Mouse (Mus musculus) forebrain, embryonic 14.5 days (tissue): ENCODE results near the gene Dnaaf5. TPM values are rescaled to one million over a fixed set of nuclear protein-coding genes. Genes with fewer than 3 reads are reported as not detected.

Source experiments
- ATAC-seq: fragments of 200-750 bp; cut with Nextera tagmentation; 2 replicates; pipeline ENCODE4 v1.8.0; 2017; ENCODE audit warnings: mild to moderate bottlenecking, moderate library complexity
- DNase-seq: peaks from one replicate; pipeline ENCODE4 v3.0.0-alpha.2; 2015; ENCODE audit warnings: low spot score
- H3K27ac ChIP-seq: fragments of 300-500 bp; sonication (generic); 2 replicates; pipeline ENCODE4 v1.5.1; 2014; ENCODE audit warnings: low read depth, mild to moderate bottlenecking, control low read depth, low read length, moderate library complexity
- H3K27me3 ChIP-seq: fragments of 300-500 bp; sonication (generic); replicated peaks from 2 replicates; pipeline ENCODE4 v1.6.1; 2014; ENCODE audit warnings: low read length, control low read depth, mixed read lengths; ENCODE audit not compliant: control insufficient read depth, insufficient read depth
- H3K36me3 ChIP-seq: fragments of 300-500 bp; sonication (generic); 2 replicates; pipeline ENCODE4 v1.6.1; 2014; ENCODE audit warnings: low read length, control low read depth; ENCODE audit not compliant: control insufficient read depth, insufficient read depth
- H3K4me1 ChIP-seq: fragments of 300-500 bp; sonication (generic); 2 replicates; pipeline ENCODE4 v1.6.1; 2014; ENCODE audit warnings: antibody characterized with exemption, low read length, control low read depth; ENCODE audit not compliant: control insufficient read depth, insufficient read depth
- H3K4me2 ChIP-seq: fragments of 300-500 bp; sonication (generic); 2 replicates; pipeline ENCODE4 v1.6.1; 2014; ENCODE audit warnings: mild to moderate bottlenecking, control low read depth, low read length
- H3K4me3 ChIP-seq: fragments of 300-500 bp; sonication (generic); 2 replicates; pipeline ENCODE4 v1.5.1; 2014; ENCODE audit warnings: low read depth, low read length, control low read depth
- H3K9ac ChIP-seq: fragments of 300-500 bp; sonication (generic); 2 replicates; pipeline ENCODE4 v1.6.1; 2014; ENCODE audit warnings: mild to moderate bottlenecking, low read length, control low read depth, moderate library complexity
- H3K9me3 ChIP-seq: fragments of 300-500 bp; sonication (generic); replicated peaks from 2 replicates; pipeline ENCODE4 v1.6.1; 2016; ENCODE audit warnings: low read length, control low read depth, mixed read lengths; ENCODE audit not compliant: control insufficient read depth
- WGBS: fragments of 180-500 bp; shearing (Covaris S2); extraction: QIAGEN DNeasy Blood & Tissue Kit; methylation state at CpG from one replicate; pipeline ENCODE4 v1.1.7; 2014; 5-methylcytosine and 5-hydroxymethylcytosine counted together
- polyA plus RNA-seq: library from polyadenylated mRNA; unstranded; fragments of >200 nt; fragmentation: Nextera tagmentation; extraction: Ambion mirVana; gene quantifications from 2 replicates; pipeline ENCODE4 v1.2.1, GENCODE M21; 2014

Gene Dnaaf5
- polyA plus RNA-seq, 1 experiment from 2014 or later, result 2.5 TPM

DNA sequence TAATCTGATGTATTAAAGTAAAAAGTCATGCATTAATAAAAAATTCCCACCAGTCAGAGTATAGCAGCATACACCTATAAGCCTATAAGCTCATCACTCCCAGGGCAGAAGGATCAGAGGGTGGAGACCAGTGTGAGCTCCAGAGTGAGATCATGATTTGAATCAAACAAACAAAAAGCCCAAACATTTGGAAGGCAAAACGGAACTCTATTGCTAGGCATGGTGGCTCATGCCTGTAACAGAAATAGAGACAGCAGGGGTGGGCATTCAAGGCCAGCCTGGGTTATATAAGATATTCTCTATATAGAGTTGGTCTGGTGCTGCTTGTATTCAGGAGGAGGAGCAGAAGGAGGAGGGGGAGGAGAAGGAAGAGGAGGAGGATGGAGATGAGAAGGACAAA lies 13.7 kb upstream of the Dnaaf5 start:
- H3K4me1 ChIP-seq, result peaks cover 7% of the 10 kb centered on the region; the same call in 1 of the 2 replicates
- H3K9ac ChIP-seq, result no peak overlapping the region
- H3K4me2 ChIP-seq, result no peak overlapping the region
- H3K27me3 ChIP-seq, result no peaks in the 10 kb centered on the region
- ATAC-seq (no peak), DNase-seq (no peak)
- H3K4me3 ChIP-seq, result no peak overlapping the region
- H3K9me3 ChIP-seq, result no peaks in the 10 kb centered on the region
- 59% methylated on average over 1 of the region's 1 CpGs for WGBS
- no peak overlapping the region for H3K27ac ChIP-seq
- H3K36me3 ChIP-seq, result no peaks in the 10 kb centered on the region

DNA sequence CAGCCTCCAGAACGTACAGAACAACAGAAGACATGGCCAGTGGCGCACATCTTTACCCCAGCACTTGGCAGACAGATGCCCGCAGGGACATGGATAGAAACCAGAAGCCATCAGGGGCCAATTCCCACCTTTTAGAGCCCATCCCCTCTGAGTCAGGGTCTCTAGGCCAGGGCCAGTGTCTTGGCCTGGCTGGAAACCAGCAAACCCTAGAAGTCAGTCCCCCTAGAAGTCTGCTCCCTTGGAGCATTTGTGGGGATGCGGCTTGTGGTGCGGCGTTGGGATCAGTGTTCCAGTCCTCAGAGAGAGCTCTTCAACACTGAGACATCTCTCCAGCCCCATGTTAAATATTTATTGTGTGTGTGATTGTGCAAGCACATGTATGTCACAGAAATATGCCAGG lies 12.8 kb upstream of the Dnaaf5 start:
- DNase-seq (no peak), ATAC-seq (no peak)
- 89% methylated on average over 6 of the region's 6 CpGs for WGBS
- no peak overlapping the region for H3K9ac ChIP-seq
- H3K27ac ChIP-seq, result no peak overlapping the region
- no peak overlapping the region for H3K4me2 ChIP-seq
- no peaks in the 10 kb centered on the region for H3K27me3 ChIP-seq
- no peaks in the 10 kb centered on the region for H3K9me3 ChIP-seq
- peaks cover 7% of the 10 kb centered on the region; the same call in 1 of the 2 replicates for H3K4me1 ChIP-seq
- H3K4me3 ChIP-seq, result no peak overlapping the region
- no peaks in the 10 kb centered on the region for H3K36me3 ChIP-seq

DNA sequence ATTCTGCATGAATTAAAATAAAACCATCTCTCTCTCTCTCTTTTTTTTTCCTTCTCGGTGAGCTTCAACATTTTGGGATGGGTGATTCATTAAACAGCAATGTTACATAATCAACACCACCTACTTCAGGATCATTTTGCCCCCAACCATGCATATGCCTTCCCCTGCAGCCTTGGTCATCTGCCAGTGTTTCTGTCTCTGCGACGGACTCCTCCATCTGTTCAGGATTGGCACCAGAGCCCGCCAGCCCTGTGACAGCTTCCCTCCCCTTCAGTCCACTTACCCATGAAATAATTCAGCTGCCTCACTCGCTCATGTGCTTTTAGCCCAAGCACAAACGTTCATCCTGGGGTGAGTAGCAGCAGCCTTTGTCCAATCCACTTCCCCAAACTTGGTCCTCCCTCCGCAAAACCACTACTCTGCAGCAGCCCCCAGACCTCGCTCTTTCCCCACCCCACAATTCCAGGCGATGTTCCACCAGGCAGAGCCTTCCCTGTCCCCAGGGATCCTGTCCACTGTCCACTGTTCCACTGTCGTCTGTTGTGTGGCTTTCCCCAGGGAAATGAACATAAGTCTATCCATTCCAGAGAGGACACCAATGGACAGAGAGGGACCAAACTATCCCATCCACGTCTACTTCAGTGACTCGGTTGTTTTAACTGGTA lies 11.6 kb upstream of the Dnaaf5 start:
- peak; percentile 89 for DNase-seq
- H3K4me2 ChIP-seq, result no peak overlapping the region
- ATAC-seq, result peak; percentile 83; the same call in 1 of the 2 replicates
- H3K9me3 ChIP-seq, result no peaks in the 10 kb centered on the region
- H3K27me3 ChIP-seq, result no peaks in the 10 kb centered on the region
- H3K4me3 ChIP-seq, result no peak overlapping the region
- H3K27ac ChIP-seq, result peak overlapping the region; percentile 65; the same call in 1 of the 2 replicates
- 57% methylated on average over 12 of the region's 12 CpGs for WGBS
- peaks cover 7% of the 10 kb centered on the region; the same call in 1 of the 2 replicates for H3K4me1 ChIP-seq
- H3K9ac ChIP-seq, result no peak overlapping the region
- H3K36me3 ChIP-seq, result no peaks in the 10 kb centered on the region

DNA sequence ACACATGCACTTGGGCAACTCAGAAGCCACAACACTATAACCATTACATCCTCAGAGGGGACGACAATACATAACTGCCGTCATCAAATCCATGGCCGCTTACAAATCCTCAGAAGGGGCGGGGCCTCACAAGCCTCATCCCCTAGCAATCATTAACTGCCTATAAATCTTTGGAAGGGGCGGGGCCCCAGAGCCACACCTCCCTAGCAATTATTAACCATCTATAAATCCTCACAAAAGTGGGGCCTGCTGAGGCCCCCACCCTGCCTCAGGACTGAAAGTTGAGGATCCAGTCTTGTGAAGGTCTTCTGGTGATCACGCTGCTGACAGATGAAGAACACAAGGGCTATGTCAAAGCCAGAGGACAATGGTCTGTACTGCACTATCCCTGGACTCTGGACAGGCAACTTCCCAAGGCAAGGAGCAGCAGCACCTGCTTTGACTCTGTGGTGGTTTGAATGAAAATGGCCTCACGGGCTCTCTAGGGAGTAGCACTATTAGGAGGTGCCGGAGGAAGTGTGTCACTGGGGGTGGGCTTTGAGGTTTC lies 11.0 kb upstream of the Dnaaf5 start:
- Histone ChIP-seq H3K27ac (no peak overlapping the region; the same call in 1 of the 2 replicates), H3K4me3 (no peak overlapping the region), H3K27me3 (no peaks in the 10 kb centered on the region), H3K9ac (no peak overlapping the region), H3K9me3 (no peaks in the 10 kb centered on the region), H3K4me1 (peaks cover 7% of the 10 kb centered on the region; the same call in 1 of the 2 replicates), H3K36me3 (no peaks in the 10 kb centered on the region), H3K4me2 (no peak overlapping the region)
- ATAC-seq (no peak), DNase-seq (no peak)
- 84% methylated on average over 8 of the region's 8 CpGs for WGBS

DNA sequence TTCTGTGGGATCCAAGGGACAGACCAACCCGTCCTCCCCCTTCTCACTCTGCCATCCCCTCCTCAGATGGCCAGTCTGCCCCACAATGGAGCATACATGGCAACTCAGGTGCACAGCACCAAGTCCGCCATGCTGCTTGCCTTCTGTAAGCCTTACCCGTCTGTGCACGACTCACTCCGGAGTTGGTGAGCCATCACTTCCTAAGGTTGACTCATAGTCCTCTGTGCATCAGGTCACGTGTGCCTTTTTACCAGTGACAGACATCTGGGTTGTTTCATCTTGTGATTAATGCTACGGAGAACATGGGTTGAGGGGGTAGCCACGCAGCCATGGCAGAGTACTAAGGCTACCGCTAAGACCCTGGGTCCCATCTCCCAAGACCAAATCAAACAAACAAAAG lies 9.4 kb upstream of the Dnaaf5 start:
- 84% methylated on average over 9 of the region's 9 CpGs for WGBS
- H3K27ac ChIP-seq, result no peak overlapping the region
- no peak overlapping the region for H3K4me3 ChIP-seq
- no peaks in the 10 kb centered on the region for H3K27me3 ChIP-seq
- DNase-seq (no peak), ATAC-seq (no peak)
- H3K4me1 ChIP-seq, result peaks cover 7% of the 10 kb centered on the region; the same call in 1 of the 2 replicates
- no peaks in the 10 kb centered on the region for H3K36me3 ChIP-seq
- no peaks in the 10 kb centered on the region for H3K9me3 ChIP-seq
- no peak overlapping the region for H3K4me2 ChIP-seq
- H3K9ac ChIP-seq, result no peak overlapping the region

DNA sequence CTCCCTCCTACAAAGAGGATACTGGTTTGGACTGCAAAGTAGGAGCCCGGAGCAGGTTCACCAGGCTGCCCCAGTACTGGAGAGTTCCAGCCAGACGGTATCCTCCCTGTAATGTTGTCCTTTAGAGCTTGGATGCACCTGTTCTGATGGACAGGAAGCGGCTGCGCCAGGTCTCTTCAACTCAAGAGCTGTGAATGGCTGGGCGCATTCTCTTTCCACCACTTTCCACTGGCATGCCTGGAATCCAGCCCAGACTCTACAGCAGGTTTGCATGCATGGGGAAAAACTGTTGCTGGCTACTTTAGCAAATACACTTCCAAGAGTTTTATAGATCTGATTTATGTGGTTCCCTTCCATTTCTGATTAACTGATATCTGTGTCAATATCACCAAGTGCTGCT lies 8.7 kb upstream of the Dnaaf5 start:
- ATAC-seq, result no peak
- no peak overlapping the region for H3K9ac ChIP-seq
- H3K36me3 ChIP-seq, result no peaks in the 10 kb centered on the region
- no peak overlapping the region for H3K4me3 ChIP-seq
- 77% methylated on average over 5 of the region's 5 CpGs for WGBS
- H3K27me3 ChIP-seq, result no peaks in the 10 kb centered on the region
- H3K9me3 ChIP-seq, result no peaks in the 10 kb centered on the region
- peak; percentile 59 for DNase-seq
- H3K4me1 ChIP-seq, result peaks cover 7% of the 10 kb centered on the region; the same call in 1 of the 2 replicates
- no peak overlapping the region for H3K4me2 ChIP-seq
- H3K27ac ChIP-seq, result no peak overlapping the region; the same call in 1 of the 2 replicates

DNA sequence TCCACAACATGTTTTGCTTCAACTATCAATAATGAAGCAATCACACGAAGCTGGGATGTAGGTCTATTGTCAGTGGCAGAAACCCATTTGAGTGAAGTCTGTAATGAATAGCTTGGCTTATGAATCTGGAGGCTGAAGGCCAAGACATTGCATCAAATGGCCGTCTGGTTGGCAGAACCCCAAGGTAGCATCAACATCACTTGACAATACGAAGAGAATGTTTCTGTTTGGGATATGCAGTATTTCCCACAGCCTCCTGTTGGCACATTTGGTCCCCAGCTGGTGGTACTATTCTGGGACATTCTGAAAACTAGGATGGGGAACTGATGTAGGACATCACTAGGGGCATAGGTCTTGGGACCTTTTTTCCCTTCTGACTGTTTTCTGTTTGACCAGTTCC lies 6.1 kb upstream of the Dnaaf5 start:
- no peak overlapping the region for H3K9ac ChIP-seq
- H3K4me2 ChIP-seq, result no peak overlapping the region
- H3K4me1 ChIP-seq, result 0 out of 2 replicates have a peak, but pooled peaks cover 4% of the 10 kb centered on the region
- ATAC-seq (no peak), DNase-seq (peak; percentile 35)
- H3K27ac ChIP-seq, result no peak overlapping the region
- 67% methylated on average over 3 of the region's 3 CpGs for WGBS
- no peaks in the 10 kb centered on the region for H3K27me3 ChIP-seq
- no peak overlapping the region for H3K4me3 ChIP-seq
- no peaks in the 10 kb centered on the region for H3K36me3 ChIP-seq
- no peaks in the 10 kb centered on the region for H3K9me3 ChIP-seq

DNA sequence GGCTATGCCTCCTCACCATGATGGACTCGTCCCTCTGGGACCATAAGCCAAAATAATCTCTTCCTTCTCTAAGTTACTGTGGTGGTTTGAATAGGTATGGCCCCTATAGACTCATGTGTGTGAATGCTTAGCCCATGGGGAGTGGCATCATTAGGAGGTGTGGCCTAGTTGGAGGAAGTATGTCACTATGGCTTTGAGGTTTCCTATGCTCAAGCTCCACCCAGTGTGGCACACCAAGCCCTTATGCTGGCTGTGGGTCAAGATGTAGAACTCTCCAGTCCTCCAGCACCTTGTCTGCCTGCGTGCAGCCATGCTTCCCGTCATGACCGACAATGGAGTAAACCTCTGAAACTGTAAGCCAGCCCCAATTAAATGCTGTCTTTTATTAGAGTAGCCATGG lies 4.3 kb upstream of the Dnaaf5 start:
- no peaks in the 10 kb centered on the region for H3K9me3 ChIP-seq
- H3K27ac ChIP-seq, result no peak overlapping the region
- no peak overlapping the region for H3K4me2 ChIP-seq
- no peak overlapping the region for H3K4me3 ChIP-seq
- no peak overlapping the region for H3K9ac ChIP-seq
- H3K36me3 ChIP-seq, result no peaks in the 10 kb centered on the region
- peaks cover 7% of the 10 kb centered on the region; the same call in 1 of the 2 replicates for H3K4me1 ChIP-seq
- DNase-seq (no peak), ATAC-seq (no peak)
- WGBS, result 87% methylated on average over 4 of the region's 4 CpGs
- H3K27me3 ChIP-seq, result no peaks in the 10 kb centered on the region

DNA sequence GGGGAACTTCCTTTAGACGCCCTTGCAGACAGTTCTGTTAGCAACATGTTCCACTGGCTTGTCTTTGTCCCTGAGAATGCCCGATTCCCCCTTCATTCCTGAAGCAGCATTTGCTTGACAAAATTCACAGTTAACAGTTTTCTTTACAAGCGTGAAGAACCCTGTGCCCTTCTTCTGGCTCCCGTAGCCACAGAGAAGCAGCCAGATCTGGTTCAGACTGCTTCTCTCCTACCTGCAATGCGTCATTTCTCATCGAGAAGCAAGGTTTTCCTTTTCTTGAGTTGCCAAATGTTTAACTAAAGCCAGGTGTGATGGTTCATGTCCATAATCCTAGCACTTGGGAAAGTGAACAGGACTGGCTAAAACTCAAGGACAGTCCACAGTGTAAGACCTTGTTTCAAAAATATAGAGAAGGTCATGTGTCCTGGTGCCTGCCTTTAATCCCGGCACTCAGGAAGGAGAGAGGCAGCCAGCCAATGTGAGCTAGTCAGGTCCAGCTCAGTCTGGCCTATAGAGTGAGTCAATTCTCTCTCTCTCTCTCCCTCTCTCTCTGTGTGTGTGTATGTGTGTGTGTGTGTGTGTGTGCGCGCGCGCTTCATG lies 3.4 kb upstream of the Dnaaf5 start:
- ATAC-seq, result no peak
- Histone ChIP-seq H3K27ac (peak overlapping the region; percentile 10; the same call in 1 of the 2 replicates), H3K4me2 (no peak overlapping the region), H3K36me3 (no peaks in the 10 kb centered on the region), H3K27me3 (no peaks in the 10 kb centered on the region), H3K4me1 (peaks cover 7% of the 10 kb centered on the region; the same call in 1 of the 2 replicates), H3K4me3 (no peak overlapping the region), H3K9ac (no peak overlapping the region), H3K9me3 (no peaks in the 10 kb centered on the region)
- no peak for DNase-seq
- 84% methylated on average over 11 of the region's 11 CpGs for WGBS
